Mouse (Mus musculus): ENCODE data around the gene Ntm. TPM values are rescaled to one million over a fixed set of nuclear protein-coding genes. Genes with fewer than 3 reads are reported as not detected.
A peak's percentile ranks its signal among the peaks of the same experiment; 100 is the strongest.

Gene Ntm
- polyA plus RNA-seq, 1 experiment from 2014 or later: 39.7 TPM

GRCm38 (mm10) chr9:29036466-29036865 is 926.5 kb downstream of the Ntm start:
- Histone ChIP-seq H3K4me1 (ENCODE audit: control insufficient read depth, insufficient read depth, low read length) (peaks cover 7% of the 10 kb centered on the region; the same call in 1 of the 2 replicates), H3K9me3 (replicated peaks; ENCODE audit: control insufficient read depth, low read length) (no peaks in the 10 kb centered on the region), H3K36me3 (ENCODE audit: control insufficient read depth, insufficient read depth, low read length) (no peaks in the 10 kb centered on the region), H3K4me3 (ENCODE audit: low read depth, low read length) (no peak overlapping the region), H3K4me2 (no peak overlapping the region), H3K9ac (ENCODE audit: low read depth, low read length) (no peak overlapping the region), H3K27ac (ENCODE audit: low read depth, low read length) (no peak overlapping the region), H3K27me3 (ENCODE audit: control insufficient read depth, insufficient read depth, low read length) (no peaks in the 10 kb centered on the region)
- no peak for ATAC-seq (replicated peaks; ENCODE audit: insufficient number of reproducible peaks, low FRiP score, low TSS enrichment)
- WGBS (ENCODE audit: insufficient replicate concordance): 30% methylated on average over 3 of the region's 3 CpGs

DNA sequence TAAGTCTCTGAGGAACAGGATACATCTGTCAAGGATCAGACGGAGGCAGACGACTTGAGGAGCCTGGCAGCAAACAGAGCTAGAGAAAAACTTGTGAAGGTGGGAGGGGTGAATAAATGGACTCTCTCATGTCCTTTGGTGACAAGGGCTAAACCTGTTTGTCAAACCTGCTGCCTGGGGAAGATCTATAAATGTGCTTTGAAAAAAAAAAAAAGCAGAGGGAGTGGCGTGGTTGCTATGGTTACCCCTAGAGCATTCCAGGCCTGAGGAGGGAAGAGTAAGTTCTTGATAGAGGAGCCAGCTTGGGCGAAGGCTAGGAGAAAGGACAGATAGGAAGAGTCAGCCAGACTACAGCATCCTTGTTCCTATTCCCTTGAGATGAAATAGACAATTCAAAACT is 926.9 kb downstream of the Ntm start:
- Histone ChIP-seq H3K36me3 (ENCODE audit: control insufficient read depth, insufficient read depth, low read length) (no peaks in the 10 kb centered on the region), H3K9me3 (replicated peaks; ENCODE audit: control insufficient read depth, low read length) (no peaks in the 10 kb centered on the region), H3K4me3 (ENCODE audit: low read depth, low read length) (no peak overlapping the region), H3K27me3 (ENCODE audit: control insufficient read depth, insufficient read depth, low read length) (no peaks in the 10 kb centered on the region), H3K4me2 (no peak overlapping the region), H3K9ac (ENCODE audit: low read depth, low read length) (no peak overlapping the region), H3K27ac (ENCODE audit: low read depth, low read length) (no peak overlapping the region), H3K4me1 (ENCODE audit: control insufficient read depth, insufficient read depth, low read length) (peaks cover 7% of the 10 kb centered on the region; the same call in 1 of the 2 replicates)
- no peak for ATAC-seq (replicated peaks; ENCODE audit: insufficient number of reproducible peaks, low FRiP score, low TSS enrichment)
- 11% methylated on average over 4 of the region's 4 CpGs for WGBS (ENCODE audit: insufficient replicate concordance)

DNA sequence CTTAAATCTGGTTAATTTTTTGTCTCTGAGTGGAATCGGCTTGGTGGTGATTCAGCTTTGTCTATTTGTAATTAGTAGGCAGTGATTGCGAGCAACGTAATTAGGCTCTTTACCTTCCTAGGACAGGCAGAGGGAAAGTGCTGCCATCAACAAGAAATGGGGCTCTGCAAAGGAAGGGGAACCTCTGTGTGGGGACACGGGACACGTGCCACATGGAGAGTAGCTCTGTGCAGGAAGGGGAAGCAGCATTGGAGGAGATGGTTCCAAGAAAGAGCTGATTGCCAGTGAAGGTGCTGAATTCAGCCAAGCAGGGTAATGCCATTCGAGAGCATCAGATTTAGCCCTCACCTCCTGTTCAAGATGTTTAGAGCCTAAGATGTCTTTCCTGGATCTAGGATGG is 936.5 kb downstream of the Ntm start:
- ATAC-seq (replicated peaks; ENCODE audit: insufficient number of reproducible peaks, low FRiP score, low TSS enrichment): no peak
- H3K4me3 ChIP-seq (ENCODE audit: low read depth, low read length): no peak overlapping the region
- H3K4me2 ChIP-seq: no peak overlapping the region
- no peaks in the 10 kb centered on the region for H3K36me3 ChIP-seq (ENCODE audit: control insufficient read depth, insufficient read depth, low read length)
- H3K27ac ChIP-seq (ENCODE audit: low read depth, low read length): 0 out of 2 replicates have a peak overlapping the region, but pooled peaks have one; percentile 29
- 67% methylated on average over 6 of the region's 6 CpGs for WGBS (ENCODE audit: insufficient replicate concordance)
- peaks cover 5% of the 10 kb centered on the region; the same call in 1 of the 2 replicates for H3K4me1 ChIP-seq (ENCODE audit: control insufficient read depth, insufficient read depth, low read length)
- H3K27me3 ChIP-seq (ENCODE audit: control insufficient read depth, insufficient read depth, low read length): no peaks in the 10 kb centered on the region
- H3K9ac ChIP-seq (ENCODE audit: low read depth, low read length): no peak overlapping the region
- no peaks in the 10 kb centered on the region for H3K9me3 ChIP-seq (replicated peaks; ENCODE audit: control insufficient read depth, low read length)

DNA sequence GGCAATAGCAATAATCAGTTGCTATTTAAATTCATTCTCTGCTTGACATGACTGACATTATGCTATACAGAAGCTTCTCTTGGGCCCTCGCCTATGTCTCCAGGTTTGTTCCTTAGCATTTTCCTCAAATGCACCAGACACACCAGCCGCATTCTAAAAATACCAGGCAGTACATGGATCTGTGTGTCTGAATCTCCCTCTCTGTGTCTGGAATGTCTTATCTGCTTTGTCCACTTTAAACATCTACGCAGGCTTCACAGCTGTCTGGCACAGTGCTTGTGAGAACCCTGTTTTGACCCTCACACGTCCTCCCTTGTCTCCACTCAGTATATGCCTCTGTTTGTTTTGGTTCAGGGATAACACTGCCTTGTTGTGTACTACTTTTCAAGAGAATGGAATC is 937.3 kb downstream of the Ntm start:
- Histone ChIP-seq H3K4me1 (ENCODE audit: control insufficient read depth, insufficient read depth, low read length) (peaks cover 5% of the 10 kb centered on the region; the same call in 1 of the 2 replicates), H3K36me3 (ENCODE audit: control insufficient read depth, insufficient read depth, low read length) (no peaks in the 10 kb centered on the region), H3K4me3 (ENCODE audit: low read depth, low read length) (no peak overlapping the region), H3K9ac (ENCODE audit: low read depth, low read length) (no peak overlapping the region), H3K27ac (ENCODE audit: low read depth, low read length) (no peak overlapping the region), H3K4me2 (no peak overlapping the region), H3K9me3 (replicated peaks; ENCODE audit: control insufficient read depth, low read length) (no peaks in the 10 kb centered on the region), H3K27me3 (ENCODE audit: control insufficient read depth, insufficient read depth, low read length) (no peaks in the 10 kb centered on the region)
- 17% methylated on average over 4 of the region's 4 CpGs for WGBS (ENCODE audit: insufficient replicate concordance)
- ATAC-seq (replicated peaks; ENCODE audit: insufficient number of reproducible peaks, low FRiP score, low TSS enrichment): peak; percentile 59; the same call in 1 of the 2 replicates

- Histone ChIP-seq H3K9ac (ENCODE audit: low read depth, low read length) (no peak overlapping the region), H3K27me3 (ENCODE audit: control insufficient read depth, insufficient read depth, low read length) (no peaks in the 10 kb centered on the region), H3K9me3 (replicated peaks; ENCODE audit: control insufficient read depth, low read length) (no peaks in the 10 kb centered on the region), H3K27ac (ENCODE audit: low read depth, low read length) (peak overlapping the region; percentile 0; the same call in 1 of the 2 replicates), H3K4me1 (ENCODE audit: control insufficient read depth, insufficient read depth, low read length) (peaks cover 5% of the 10 kb centered on the region; the same call in 1 of the 2 replicates), H3K4me2 (no peak overlapping the region), H3K4me3 (ENCODE audit: low read depth, low read length) (no peak overlapping the region), H3K36me3 (ENCODE audit: control insufficient read depth, insufficient read depth, low read length) (no peaks in the 10 kb centered on the region)
- 46% methylated on average over 1 of the region's 1 CpGs for WGBS (ENCODE audit: insufficient replicate concordance)
- ATAC-seq (replicated peaks; ENCODE audit: insufficient number of reproducible peaks, low FRiP score, low TSS enrichment): no peak
Measured at GRCm38 (mm10) chr9:29025104-29025503, 937.8 kb downstream of the Ntm start.

DNA sequence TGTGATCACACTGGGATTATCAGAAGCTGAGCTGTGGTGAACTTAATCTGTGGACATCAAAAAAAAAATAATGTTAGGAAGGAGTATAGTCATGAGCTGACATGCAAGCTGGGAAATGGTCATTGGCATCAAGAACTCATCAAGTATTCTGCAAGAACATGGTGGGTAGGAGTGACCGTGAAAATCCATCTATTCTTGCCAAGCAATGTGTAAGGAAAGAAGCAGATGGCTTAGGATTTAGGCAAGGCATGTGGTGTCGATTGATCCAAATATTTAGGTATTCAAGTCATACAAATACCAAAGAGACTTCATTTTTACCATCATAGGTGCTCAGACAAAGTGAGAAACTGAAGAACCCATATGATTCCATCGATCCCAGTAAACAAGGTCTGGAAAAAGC is 946.1 kb downstream of the Ntm start:
- H3K36me3 ChIP-seq (ENCODE audit: control insufficient read depth, insufficient read depth, low read length): no peaks in the 10 kb centered on the region
- no peak overlapping the region for H3K9ac ChIP-seq (ENCODE audit: low read depth, low read length)
- H3K9me3 ChIP-seq (replicated peaks; ENCODE audit: control insufficient read depth, low read length): no peaks in the 10 kb centered on the region
- H3K27ac ChIP-seq (ENCODE audit: low read depth, low read length): no peak overlapping the region
- H3K27me3 ChIP-seq (ENCODE audit: control insufficient read depth, insufficient read depth, low read length): no peaks in the 10 kb centered on the region
- H3K4me2 ChIP-seq: no peak overlapping the region
- no peaks in the 10 kb centered on the region for H3K4me1 ChIP-seq (ENCODE audit: control insufficient read depth, insufficient read depth, low read length)
- 82% methylated on average over 3 of the region's 3 CpGs for WGBS (ENCODE audit: insufficient replicate concordance)
- H3K4me3 ChIP-seq (ENCODE audit: low read depth, low read length): no peak overlapping the region
- ATAC-seq (replicated peaks; ENCODE audit: insufficient number of reproducible peaks, low FRiP score, low TSS enrichment): no peak

DNA sequence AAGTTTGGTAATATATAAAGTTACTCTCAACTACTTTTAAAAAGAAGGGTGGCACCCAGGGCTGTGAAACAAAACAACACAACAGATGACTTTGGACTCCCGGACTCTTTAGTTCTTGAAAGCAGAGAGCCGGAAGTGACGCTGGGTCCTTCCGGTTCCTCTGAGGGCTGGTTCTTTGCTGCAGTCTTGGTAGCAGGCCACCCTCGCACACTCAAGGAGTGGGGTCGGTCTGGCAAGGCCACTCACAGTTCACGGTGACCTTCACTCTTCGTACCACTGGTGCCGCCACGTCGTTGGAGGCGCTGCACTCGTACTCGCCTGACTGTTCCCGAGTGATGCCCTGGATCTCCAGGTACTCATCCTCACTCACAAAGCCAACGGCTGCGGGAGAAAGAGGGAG is 949.1 kb downstream of the Ntm start:
- H3K9ac ChIP-seq (ENCODE audit: low read depth, low read length): no peak overlapping the region
- H3K4me1 ChIP-seq (ENCODE audit: control insufficient read depth, insufficient read depth, low read length): 0 out of 2 replicates have a peak, but pooled peaks cover 10% of the 10 kb centered on the region
- WGBS (ENCODE audit: insufficient replicate concordance): 89% methylated on average over 17 of the region's 17 CpGs
- H3K27ac ChIP-seq (ENCODE audit: low read depth, low read length): no peak overlapping the region
- H3K4me3 ChIP-seq (ENCODE audit: low read depth, low read length): no peak overlapping the region
- H3K9me3 ChIP-seq (replicated peaks; ENCODE audit: control insufficient read depth, low read length): no peaks in the 10 kb centered on the region
- ATAC-seq (replicated peaks; ENCODE audit: insufficient number of reproducible peaks, low FRiP score, low TSS enrichment): no peak
- no peaks in the 10 kb centered on the region for H3K36me3 ChIP-seq (ENCODE audit: control insufficient read depth, insufficient read depth, low read length)
- H3K4me2 ChIP-seq: no peak overlapping the region
- H3K27me3 ChIP-seq (ENCODE audit: control insufficient read depth, insufficient read depth, low read length): no peaks in the 10 kb centered on the region

DNA sequence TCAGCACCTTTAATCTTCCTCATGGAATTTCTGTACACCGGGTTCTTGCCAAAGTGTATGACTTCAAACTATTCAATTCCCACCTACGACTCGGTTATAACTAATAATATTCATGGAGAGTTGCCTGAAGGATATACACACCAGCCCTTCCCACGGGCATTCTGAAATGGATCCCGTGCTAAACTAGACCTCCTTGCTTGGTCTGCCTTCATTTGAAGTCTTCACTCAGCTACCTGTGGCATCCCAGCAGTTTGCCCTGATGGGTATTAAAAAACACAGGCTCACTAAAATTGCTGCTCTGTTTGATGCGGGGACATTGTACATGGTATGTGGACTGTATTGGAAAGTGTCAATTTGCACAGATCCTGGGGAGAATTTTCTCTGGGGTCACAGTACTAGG is 950.4 kb downstream of the Ntm start:
- Histone ChIP-seq H3K4me3 (ENCODE audit: low read depth, low read length) (no peak overlapping the region), H3K27me3 (ENCODE audit: control insufficient read depth, insufficient read depth, low read length) (no peaks in the 10 kb centered on the region)
- 82% methylated on average over 6 of the region's 6 CpGs for WGBS (ENCODE audit: insufficient replicate concordance)

DNA sequence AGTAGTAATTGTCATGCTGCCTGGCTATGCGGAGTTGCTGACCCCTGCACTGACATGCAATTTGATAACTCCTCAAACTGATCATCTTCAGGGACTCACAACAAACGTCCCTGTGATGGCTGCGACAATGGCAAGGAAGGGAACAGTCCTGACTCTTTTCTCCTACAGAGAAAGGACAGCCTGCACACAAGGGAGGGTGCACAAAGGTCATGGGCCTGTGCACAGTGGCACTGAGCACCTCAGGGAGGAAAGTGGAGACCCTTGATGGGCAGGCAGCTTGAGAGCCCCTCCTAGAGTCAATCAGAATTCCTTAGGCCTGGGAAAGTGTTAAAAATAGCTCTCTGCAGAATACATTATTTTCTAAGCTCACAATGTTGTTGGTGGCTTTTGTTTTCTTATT is 951.5 kb downstream of the Ntm start:
- 47% methylated on average over 3 of the region's 3 CpGs for WGBS (ENCODE audit: insufficient replicate concordance)
- Histone ChIP-seq H3K27me3 (ENCODE audit: control insufficient read depth, insufficient read depth, low read length) (no peaks in the 10 kb centered on the region), H3K4me3 (ENCODE audit: low read depth, low read length) (no peak overlapping the region), H3K9ac (ENCODE audit: low read depth, low read length) (no peak overlapping the region), H3K9me3 (replicated peaks; ENCODE audit: control insufficient read depth, low read length) (no peaks in the 10 kb centered on the region), H3K4me2 (no peak overlapping the region), H3K36me3 (ENCODE audit: control insufficient read depth, insufficient read depth, low read length) (no peaks in the 10 kb centered on the region), H3K4me1 (ENCODE audit: control insufficient read depth, insufficient read depth, low read length) (0 out of 2 replicates have a peak, but pooled peaks cover 10% of the 10 kb centered on the region), H3K27ac (ENCODE audit: low read depth, low read length) (no peak overlapping the region)
- ATAC-seq (replicated peaks; ENCODE audit: insufficient number of reproducible peaks, low FRiP score, low TSS enrichment): no peak

More for the DNA sequence above, 950.4 kb downstream of the Ntm start:
- no peak overlapping the region for H3K4me2 ChIP-seq
- H3K36me3 ChIP-seq (ENCODE audit: control insufficient read depth, insufficient read depth, low read length): no peaks in the 10 kb centered on the region
- 0 out of 2 replicates have a peak, but pooled peaks cover 10% of the 10 kb centered on the region for H3K4me1 ChIP-seq (ENCODE audit: control insufficient read depth, insufficient read depth, low read length)
- no peak overlapping the region for H3K27ac ChIP-seq (ENCODE audit: low read depth, low read length)
- no peaks in the 10 kb centered on the region for H3K9me3 ChIP-seq (replicated peaks; ENCODE audit: control insufficient read depth, low read length)
- no peak for ATAC-seq (replicated peaks; ENCODE audit: insufficient number of reproducible peaks, low FRiP score, low TSS enrichment)
- no peak overlapping the region for H3K9ac ChIP-seq (ENCODE audit: low read depth, low read length)
